Mouse (Mus musculus) layer of hippocampus, adult 18-20 months (tissue): ENCODE data around the gene Ddah1. TPM values are rescaled to one million over a fixed set of nuclear protein-coding genes. Genes with fewer than 3 reads are reported as not detected.

ENCODE experiments used
- DNase-seq, 2 experiments: peaks; one replicate each; pipeline ENCODE4 v3.0.0; 2022; ENCODE audit warnings: low spot score in 2 of 2
- long read RNA-seq: library from polyadenylated mRNA; stranded (forward); transcript quantifications from one replicate; pipeline ENCODE4 v2.0.0, GENCODE M21; 2021
- total RNA-seq, 2 experiments: library from RNA; stranded (reverse); gene quantifications; 2 replicates each; pipeline ENCODE4 v1.2.3; 2021

Ddah1 gene
- total RNA-seq: 10 to 100 TPM; 51.9 to 53.8 TPM
- long read RNA-seq, transcript Ddah1-201 (6 exons, 3,764 nt): major isoform, 104 of 115 reads
- long read RNA-seq, partial matches to known transcripts: 6 of 115 reads
- long read RNA-seq, other reads (novel, unspliced or antisense): 5 of 115 reads

DNA sequence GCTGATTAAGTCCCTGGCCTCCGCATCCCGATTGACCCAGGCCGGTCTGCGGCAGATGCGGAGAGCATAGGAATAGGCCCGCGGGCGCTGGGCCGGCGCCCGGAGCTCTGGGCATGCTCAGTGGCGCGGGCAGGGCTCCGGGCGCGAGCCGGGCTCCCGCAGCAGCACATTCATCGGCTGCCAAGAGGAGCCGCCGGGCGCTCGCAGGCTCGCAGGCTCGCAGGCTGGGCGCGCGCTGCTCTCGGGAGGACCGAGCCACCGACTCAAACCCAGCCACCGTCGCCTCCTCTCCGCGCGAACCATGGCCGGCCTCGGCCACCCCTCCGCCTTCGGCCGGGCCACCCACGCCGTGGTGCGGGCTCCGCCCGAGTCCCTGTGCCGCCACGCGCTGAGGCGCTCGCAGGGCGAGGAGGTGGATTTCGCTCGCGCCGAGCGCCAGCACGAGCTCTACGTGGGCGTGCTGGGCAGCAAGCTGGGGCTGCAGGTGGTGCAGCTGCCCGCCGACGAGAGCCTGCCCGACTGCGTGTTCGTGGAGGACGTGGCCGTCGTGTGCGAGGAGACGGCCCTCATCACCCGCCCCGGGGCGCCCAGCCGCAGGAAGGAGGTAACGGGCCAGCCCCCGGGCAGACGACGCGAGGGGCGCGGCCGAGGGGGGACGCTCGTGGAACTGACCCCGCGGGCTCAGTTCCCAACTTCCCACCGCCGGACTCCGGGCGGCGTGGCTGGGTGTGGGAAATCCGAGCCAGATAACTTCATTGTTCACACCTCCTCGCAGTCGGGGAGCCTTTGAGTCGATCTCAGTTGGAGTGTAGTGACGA is at the start of gene Ddah1:
Ddah1 (plus strand) TSS at position 115 of the 818 bp plus-strand sequence.
- DNase-seq: peak; percentile 36 to 65

DNA sequence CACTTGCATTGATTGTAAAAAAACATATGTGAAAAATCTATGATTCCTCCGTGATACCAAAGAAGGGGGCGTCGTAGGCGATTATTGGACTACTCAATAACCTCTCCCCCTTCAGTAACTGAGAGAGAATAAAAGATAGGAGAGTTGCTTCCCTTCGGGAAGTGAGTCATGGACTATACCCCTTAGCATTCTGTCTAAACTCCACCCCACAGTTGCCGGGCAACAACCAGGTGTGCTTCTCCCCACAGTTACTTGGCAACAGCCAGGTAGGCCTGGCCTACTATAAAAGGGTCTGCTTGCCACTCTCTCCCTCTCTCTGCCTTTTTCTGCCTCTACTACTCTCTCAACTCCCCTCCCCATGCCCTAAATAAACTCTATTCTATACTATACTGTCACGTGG is 42.6 kb upstream of the Ddah1 start:
- no peak for DNase-seq

DNA sequence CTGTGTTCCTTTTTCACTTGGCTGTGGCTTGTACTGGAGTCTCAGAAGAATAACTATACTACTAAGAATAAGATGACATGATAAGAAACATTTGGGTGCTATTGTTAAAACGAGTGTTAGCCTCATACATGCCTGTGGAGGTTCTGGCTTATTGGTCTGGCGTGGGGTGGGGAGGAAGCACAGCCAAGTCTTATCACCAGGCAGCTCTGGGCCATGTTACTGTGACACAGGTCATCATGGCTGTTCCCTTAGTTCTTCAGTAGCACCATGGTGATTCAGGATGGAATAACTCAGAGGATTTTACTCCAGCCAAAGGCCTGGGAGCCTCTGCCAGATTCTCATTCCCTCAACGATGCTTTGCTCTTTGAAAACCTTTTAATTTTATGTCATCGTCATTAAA is 38.8 kb upstream of the Ddah1 start:
- DNase-seq: no peak

DNA sequence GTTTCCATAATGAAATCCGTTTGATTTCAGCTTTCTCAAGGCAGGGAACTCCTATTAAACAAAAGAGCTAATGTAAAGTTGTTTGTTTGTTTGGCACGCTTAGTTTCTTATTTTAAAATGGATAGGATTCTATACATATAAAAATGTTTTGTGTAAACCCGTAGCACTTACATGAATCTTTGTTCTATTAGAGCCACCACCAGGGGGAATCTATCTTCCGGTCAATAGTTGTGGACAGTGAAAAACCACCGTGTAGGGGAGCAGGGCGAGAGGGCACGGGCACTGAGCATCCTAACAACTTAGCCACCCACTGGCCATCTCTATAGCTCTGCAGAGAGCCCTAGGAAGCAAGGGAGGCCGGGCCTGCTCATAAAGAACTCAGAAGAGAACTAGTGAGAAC is 33.4 kb upstream of the Ddah1 start:
- DNase-seq: no peak

DNA sequence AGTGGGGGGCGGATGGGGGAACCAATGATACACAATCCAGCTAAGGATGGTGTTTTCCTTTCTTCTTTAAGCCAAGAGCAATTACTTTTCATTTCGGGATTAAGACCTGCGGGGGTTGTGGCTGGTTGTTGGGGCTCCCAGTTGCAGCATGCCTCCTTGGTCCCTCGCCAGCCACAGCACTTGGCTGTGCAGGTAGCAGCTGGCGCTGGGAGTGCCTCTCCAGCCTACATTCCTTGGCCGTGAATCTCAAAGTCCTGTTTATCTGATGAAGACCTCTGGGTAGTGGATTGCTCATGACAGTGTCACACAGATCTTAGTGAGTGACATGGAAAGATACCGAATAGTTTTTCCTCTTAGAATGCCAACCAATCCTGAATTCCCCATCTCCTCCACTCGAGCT is 30.1 kb upstream of the Ddah1 start:
- DNase-seq: no peak

DNA sequence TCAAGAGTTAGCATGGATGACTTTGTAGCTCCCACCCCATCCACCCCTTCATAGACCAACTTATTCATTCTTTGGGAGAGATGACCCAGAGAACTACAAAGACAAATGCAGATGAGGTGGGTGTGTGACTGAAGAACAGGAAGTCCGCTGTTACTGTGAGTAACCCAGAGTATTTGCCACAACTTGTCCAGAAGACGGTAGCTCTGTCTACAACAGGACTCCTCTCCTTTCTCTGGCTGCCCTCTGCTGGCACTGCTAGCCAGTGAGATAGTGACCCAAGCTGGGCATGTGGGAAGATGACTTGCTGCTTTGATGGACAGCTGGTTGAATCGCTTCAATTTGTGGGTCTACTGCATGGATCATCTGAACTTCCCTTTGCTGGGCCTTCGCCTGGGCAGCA is 28.9 kb upstream of the Ddah1 start:
- DNase-seq: peak in 1 of 2 experiments; percentile 6

DNA sequence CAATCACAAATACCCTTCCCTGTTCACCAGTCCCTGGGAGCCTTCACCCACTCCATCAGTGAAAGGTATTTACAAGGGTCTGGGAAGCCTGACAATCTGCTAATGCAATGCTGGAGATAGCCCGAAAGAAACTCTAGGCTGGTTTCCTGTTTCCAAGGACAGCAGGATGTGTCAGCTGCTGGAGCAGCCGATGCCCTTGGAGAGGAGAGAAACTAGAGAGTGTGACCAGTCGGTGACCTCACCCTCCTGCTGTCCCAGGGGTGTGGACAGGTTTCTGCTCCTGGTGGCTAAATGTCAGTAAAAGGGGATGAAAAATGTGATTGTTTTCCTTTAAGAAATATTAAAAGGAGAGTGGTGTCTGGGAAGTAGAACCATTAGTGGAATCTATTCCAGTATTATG is 28.4 kb upstream of the Ddah1 start:
- DNase-seq: no peak

DNA sequence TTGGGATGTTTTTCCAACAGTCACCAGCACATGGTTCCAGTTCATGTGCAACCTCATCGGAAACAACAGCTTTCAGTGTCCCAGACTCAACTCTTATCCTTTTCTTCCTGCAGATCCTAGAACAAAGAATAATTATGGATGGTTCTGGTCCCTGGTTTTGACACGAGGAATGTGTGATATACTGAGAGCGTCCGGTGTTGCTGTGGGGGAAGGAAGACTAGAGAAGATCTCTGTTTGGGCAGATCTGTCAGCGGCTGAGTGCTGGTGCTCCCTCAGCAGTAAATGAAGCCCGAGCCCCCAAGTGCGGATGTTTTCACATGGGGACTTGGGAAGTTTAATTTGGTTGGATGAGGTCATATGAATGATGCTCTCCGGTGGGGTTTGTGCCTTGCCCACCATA is 23.6 kb upstream of the Ddah1 start:
- no peak for DNase-seq

DNA sequence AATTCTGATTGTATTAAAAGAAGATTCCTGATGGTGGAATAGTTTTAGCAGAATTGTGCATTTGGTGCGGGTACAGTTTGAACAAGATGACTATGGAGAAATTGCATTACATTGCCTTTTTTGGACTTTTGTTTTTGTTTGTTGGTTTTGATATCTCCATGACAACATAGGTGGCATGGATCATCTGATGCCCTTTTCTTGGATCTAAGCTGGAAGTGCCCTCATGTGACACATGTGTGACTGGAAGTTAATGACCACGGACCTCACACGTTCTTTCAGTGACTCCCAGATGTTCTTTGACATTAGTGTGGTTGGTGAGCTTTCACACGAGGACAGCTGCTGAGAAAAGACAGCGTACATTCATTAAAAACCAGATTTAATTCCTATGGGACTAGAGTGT is 21.9 kb upstream of the Ddah1 start:
- DNase-seq: no peak

DNA sequence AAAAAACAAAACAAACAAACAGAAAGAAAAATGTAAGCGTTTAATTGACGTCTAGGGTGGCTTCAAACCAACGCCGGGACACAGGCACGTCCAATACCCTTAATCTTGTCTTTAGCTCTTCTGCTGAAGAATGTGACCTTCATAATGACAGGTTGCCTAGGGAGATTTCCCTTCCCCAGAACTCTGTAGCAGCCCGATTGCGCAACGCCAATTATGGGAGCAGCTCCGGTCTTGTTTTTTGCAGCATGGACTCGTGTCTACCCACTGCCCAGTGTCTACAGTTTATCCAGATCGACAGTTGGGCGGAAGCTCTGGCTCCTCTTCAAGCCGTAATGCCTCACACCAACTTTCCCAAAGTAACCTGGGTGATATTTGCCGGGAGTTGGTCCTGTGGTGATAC is 19.8 kb upstream of the Ddah1 start:
- no peak for DNase-seq

DNA sequence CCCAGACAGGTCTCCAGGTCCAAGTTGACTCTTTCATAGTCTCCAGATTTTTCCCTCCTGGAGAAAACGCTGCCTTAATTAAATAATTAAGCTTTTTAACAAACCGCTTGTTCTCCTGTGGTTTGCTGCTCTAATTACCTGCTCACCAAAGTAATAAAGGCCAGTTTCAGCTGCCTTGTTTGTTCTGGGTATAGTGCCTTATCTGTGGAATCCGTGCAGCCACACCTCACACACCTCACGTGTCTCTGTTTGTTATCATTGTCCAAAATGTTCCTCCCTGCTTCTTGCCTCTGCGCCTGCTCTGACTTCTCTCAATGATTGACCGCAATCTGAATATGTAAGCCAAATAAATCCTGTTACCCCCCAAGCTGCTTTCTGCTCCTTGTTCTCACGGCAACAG is 18.6 kb upstream of the Ddah1 start:
- DNase-seq: no peak

DNA sequence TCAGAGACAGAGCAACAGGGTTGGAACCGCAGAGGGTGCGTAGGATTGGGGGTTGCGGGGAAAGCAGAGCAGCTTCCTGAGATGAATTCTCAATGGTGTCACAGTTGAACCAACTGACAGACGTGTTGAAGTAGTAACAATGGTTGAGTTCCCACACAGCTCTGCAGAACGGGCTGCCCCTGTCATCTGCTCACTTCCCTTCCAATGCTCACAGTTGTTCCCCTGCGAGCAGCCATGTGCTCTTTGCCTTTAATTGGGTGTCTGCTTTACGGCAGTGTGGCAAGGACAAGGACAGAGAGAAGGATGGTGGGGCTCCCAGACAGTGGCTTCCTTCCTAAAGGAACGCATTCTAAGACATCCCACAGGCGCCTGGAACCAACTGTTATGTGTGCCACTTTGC is 15.4 kb upstream of the Ddah1 start:
- peak; percentile 11 to 59 for DNase-seq

DNA sequence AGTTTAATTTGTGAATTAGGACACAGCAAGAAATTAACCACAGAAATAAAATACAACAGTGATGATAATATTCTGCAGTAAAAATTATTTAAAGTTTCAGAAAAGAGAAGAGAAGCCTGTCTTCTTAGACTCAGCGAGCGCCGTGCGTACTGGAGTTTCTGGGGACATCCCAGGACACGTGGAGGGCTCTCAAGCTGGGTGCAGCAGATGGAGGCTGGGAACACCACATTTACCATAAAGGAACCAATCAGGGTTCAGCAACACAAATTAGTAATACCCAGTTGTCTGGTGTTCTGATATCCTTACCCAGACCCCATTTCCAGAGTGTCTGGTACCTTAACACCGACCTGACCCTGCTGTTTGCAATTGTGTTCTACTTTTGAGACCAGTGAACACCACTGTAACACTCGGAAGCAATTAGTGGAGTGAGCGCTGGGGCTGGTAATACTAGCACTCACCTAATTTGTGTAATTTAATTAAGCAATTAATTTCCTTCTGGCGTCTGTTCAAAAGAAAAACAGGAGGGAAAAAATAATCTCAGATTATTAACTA is 14.9 kb upstream of the Ddah1 start:
- DNase-seq: no peak

DNA sequence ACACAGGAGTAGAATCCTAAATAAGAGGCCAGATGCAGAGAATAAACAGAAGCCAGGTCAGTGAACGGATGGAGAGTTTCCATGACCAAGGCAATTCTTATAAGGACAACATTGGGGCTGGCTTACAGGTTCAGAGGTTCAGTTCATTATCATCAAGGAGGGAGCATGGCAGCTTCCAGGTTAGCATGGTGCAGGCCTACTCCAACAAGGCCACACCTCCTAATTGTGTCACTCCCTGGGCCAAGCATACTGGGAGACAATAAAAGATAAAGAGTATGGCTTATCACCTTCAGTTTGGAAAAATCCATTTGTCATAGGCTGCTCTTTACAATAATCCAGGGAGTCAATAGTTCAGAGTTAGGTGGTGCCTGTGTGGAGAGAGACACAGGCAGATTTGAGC is 9.8 kb upstream of the Ddah1 start:
- no peak for DNase-seq

DNA sequence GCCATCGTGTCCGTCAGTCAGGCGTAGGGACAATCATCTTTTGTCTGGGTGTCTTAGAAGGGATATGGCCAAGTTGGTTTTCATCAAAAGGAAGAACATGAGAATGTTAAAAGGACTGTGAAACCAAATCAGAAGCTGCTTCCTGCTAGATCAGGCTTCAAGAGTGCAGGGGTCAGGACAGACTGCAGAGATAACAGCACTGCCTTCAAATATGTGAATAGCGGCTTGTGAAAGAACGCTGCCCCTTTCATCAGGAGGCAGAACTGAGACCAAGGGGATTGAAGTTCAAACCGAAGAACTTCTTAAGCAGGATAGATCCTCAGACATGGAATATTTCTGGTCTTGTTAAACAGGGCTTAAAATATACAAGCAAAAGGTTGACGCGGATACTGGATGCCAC is 2.0 kb upstream of the Ddah1 start:
- DNase-seq: no peak

DNA sequence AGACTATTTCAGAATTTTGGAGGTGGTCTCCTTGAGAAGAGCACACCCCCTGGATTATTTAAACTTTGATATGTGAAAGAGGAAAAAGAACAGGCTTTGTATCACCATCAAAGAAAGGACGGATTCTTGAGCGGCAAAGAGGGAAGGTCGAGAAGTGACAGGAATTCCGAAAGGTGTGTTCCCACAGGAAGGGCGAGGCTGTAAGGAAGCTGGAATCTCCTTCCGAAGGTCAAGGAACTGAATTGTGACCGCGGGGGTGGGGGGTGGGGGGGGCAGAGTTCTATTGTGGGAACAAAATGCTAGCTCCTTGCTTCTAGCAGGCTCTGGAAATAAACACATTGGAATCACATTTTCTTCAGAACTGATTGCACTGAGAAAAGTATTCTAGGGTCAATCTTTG is 1.3 kb upstream of the Ddah1 start:
- no peak for DNase-seq

DNA sequence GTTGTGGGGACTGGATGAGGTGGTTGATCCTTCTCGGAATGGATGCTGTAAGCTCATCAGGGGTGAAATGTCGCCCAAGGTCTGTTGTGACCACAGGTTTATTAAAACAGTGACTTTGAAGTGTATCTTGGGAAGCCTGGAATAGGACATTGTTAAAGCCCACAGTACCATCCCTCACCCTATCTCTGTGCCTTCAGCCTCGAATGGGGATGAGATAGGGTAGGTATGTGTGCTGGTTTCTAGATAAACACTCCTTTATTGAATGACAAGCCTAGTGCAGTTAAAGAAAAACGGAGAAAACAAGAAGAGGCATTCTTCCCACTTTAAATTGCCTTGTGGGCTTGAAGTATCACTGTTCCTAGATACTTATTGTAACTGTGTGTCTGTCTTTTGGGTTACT is 631 bp upstream of the Ddah1 start:
- no peak for DNase-seq

DNA sequence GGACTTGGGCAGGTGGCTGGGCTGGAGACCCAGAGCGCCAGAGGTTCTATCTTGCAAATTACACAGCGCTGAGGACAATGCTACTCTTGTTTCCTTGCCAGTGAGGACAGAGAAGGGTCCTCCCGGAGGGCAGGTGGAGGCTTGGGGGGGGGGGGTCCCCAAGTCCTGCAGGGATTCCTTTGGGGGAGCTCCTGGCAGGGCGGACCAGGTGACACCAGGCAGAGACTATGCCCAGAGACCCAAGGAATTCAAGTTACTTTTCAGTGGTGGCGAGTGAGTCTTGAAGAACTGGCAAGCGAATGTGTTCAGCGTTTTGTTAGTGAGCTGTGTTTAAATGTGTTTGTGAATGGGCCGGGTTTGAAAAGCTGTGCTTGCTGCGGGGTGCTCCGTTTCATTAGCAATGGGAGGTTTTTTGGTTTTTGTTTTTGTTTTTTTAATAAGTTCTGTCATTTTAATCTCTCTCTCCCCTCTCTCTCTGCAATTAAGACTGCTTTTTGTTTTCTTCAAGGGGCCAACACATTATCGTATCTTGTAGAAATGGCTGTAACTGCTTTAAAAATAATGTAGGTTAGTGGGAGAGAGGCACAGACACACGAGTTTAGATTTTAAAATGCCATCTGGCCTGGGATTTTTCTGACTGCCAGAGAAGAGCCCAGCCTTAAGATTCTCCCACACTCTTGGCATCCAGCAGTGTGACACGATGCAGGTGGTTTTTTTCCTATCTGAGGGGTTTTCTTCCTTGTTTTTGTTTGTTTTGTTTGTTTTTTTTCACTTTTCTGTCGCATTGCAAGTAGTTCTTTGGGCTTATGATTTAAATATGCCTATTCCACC is 1.1 kb downstream of the Ddah1 start:
- DNase-seq: peak in 1 of 2 experiments; percentile 15

DNA sequence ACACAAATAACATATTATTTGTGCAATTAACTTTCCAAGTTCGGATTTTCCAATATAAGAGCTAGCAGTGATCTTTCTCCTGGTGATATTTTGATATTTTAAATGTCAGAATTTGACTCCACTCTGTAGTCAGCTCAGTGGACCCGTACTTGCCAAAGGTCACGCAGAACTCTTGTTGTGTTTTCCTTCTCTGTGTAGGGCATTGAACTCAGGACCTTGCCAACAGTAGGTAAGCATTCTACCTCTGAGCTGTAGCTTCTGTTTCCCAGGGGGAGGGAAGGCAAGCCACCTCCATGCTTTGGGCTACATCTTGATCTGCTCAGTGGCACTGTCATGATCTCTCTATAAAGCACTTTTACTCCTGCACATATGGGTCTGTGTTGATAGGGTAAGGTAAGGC is 2.1 kb downstream of the Ddah1 start:
- no peak for DNase-seq

DNA sequence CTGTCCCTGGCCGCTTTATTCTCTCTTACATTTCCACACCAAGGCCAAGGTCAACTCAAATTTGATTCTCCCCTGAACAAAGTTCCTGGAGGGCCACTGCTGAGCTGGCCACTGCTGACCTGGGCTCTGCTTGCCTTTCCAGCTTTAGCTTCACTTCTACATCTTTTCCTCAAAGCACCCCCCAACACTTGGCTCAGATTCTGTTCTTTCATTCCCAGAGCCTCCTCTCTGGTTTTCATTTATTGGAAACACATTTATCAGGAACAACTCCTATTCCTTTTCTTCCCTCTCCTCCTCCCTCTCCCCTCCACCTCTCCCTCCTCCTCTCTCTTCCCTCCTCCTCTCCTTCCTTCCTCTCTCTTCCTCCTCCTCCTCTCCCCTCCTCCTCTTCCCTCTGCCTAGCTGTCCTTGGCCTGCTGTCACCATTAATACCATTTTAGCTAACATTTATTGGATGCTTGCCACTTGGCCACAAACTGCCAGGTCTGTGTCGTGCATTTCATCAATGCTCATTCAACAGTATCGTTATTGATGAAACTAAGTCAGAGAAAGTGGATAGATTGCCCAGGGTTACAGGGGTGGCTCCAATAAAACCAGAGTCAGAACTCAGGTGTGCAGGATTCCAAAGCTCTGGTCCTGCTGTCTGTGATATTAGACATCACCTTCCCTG is 3.2 kb downstream of the Ddah1 start:
- DNase-seq: no peak

DNA sequence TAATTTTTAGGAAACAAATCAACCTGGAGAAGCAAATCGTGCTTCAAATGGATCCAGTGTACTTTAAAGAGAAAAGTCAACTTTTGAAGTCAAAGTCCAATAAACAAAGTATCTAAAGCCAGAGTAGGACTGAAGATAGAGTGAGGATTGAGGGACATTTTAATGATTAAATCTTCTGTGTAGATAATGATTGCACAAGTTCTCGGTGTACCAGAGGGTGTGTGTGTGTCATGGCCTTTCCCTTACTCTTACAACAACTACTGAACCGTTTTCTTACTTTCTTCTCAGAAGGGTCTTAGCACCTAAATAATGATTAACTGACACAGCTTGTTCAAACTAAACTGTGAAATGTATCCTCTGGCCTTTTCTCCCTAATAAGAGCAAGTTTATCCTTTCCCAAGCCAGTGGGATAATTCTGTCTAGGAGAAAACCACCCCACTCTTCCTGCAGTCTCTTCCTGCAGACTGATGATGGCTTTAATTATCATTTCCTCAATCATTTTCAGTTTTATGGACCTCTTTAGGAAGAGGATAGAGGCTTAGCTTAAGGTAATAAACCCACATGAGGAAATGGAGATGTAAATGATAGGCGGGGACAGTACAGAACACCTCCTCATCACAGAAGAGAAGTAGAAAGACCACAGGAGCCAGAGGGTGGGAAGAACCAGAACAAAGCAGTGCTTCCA is 4.6 kb downstream of the Ddah1 start:
- no peak for DNase-seq
